Mouse (Mus musculus): ENCODE data around the gene Larp4. TPM values are rescaled to one million over a fixed set of nuclear protein-coding genes. Genes with fewer than 3 reads are reported as not detected.

Larp4 gene
- total and polyA plus RNA-seq, 2 experiments from 2014 or later = 21.2 to 62.1 TPM

DNA sequence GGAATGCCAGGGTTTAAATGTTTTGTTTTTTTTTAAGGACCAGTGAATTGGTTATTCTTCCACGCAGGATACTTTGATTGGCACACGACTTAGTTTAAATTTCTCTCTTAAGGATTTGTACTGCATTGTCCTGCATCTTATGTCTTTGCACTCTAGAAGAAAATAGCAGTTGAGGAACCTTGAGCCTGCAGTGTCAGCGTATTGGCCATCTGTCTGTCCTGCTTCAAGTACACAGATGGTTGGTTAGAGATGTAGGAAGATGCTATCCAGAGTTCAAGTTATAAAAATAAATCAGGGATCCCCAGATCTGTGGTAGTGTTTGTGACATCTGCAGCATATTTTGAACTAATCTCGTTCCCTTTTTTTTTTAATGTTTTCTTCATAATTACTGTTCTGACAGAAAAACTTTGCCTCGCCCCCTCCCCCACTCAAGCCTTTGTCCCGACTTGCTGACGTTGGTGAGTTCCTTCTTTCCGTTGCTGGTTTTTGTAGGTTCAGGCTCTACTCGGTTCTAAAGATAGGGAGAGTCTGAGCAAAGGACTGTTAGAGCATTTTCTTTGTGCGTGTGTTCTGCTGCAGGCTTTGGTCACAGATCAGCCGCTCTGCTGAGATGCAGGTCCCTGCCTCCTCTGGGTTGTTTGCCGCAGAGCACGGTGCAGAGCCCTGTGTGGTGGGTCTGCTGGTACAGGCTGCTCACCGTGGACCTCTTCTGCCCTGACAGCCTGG is 70.8 kb downstream of the Larp4 start:
- ATAC-seq (no peak), DNase-seq (ENCODE audit: low spot score) (peak; percentile 34)
- TF ChIP-seq CTCF (IDR thresholded peaks at IDR 0.05; ENCODE audit: low read depth) = no peak
- Histone ChIP-seq H3K4me2 (ENCODE audit: low read depth, low read length) (peak overlapping the region; percentile 79), H3K4me3 (ENCODE audit: low read length) (peak overlapping the region; percentile 98), H3K27ac (no peak overlapping the region), H3K4me1 (ENCODE audit: insufficient read depth, low read length) (peaks cover 25% of the 10 kb centered on the region), H3K9ac (replicated peaks; ENCODE audit: low read length) (peak overlapping the region; percentile 99; the same call in 1 of the 2 replicates), H3K9me3 (ENCODE audit: low read length) (no peaks in the 10 kb centered on the region), H3K27me3 (ENCODE audit: insufficient read depth, low read length) (no peaks in the 10 kb centered on the region), H3K36me3 (ENCODE audit: insufficient read depth, low read length) (no peaks in the 10 kb centered on the region)
- 15% methylated on average over 14 of the region's 14 CpGs for WGBS

DNA sequence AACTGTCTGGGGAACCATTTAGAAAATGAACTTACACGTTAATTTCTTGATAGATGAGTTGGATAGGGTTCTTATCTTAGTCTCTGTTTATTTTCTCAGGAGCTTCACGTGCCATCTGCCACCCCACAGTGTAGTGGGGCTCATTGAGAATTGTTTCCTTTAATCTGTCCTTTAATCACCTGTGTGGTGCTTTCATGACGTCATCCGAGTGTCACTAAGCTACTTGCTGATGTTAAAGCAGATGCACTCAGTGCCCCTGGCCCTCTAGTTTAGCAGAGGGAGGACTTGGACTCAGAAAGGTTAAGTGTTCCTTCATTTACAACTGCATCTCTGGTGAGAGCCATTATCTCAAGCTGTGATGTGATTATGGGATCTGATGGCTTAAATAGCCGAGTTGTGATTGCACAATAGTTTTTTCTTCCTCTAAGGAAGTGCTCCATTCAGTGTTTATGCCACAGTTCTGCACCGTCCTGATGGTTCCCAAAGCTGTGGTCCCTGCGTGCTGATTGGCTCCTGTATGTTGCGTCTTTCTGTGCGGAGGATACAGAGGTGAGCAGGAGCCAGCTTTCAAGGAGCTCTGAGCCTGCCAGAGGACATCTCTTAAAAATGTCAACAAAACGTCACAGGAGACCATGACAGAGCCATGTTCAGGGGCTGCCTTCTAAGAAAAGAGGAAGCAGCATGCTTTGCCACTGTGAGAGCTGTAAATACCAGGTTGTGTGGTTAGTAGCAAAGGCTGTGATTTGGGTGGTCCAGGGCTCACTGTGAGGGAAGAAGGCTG is 71.6 kb downstream of the Larp4 start:
- Histone ChIP-seq H3K9me3 (ENCODE audit: low read length) (no peaks in the 10 kb centered on the region), H3K36me3 (ENCODE audit: insufficient read depth, low read length) (no peaks in the 10 kb centered on the region), H3K27ac (no peak overlapping the region), H3K9ac (replicated peaks; ENCODE audit: low read length) (peak overlapping the region; percentile 99; the same call in 1 of the 2 replicates), H3K4me1 (ENCODE audit: insufficient read depth, low read length) (peaks cover 25% of the 10 kb centered on the region), H3K4me2 (ENCODE audit: low read depth, low read length) (peak overlapping the region; percentile 79), H3K27me3 (ENCODE audit: insufficient read depth, low read length) (no peaks in the 10 kb centered on the region), H3K4me3 (ENCODE audit: low read length) (peak overlapping the region; percentile 98)
- no peak for ATAC-seq
- no peak for TF ChIP-seq CTCF (IDR thresholded peaks at IDR 0.05; ENCODE audit: low read depth)
- DNase-seq (ENCODE audit: low spot score) = peak; percentile 27
- WGBS = 31% methylated on average over 10 of the region's 10 CpGs

DNA sequence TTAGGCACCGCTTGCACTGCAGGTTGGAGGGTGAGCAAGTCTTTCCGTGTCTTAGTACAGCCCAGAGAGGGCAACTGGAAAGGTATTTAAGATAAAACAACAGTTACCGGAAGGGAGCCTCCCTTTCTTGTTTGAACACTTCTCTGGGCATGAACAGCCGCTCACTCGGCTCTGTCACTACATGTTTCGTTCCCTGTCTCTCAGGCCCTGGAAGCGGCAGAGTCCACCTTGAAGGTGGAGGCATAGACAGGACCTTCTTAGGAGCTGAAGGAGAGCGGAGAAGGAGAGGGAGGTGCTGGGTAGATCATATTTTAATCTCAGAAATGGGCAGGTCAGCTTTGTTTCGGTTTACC is 72.2 kb downstream of the Larp4 start:
- no peak for TF ChIP-seq CTCF (IDR thresholded peaks at IDR 0.05; ENCODE audit: low read depth)
- H3K9ac ChIP-seq (replicated peaks; ENCODE audit: low read length) = no peak overlapping the region
- H3K36me3 ChIP-seq (ENCODE audit: insufficient read depth, low read length) = no peaks in the 10 kb centered on the region
- no peaks in the 10 kb centered on the region for H3K27me3 ChIP-seq (ENCODE audit: insufficient read depth, low read length)
- H3K9me3 ChIP-seq (ENCODE audit: low read length) = no peaks in the 10 kb centered on the region
- H3K4me3 ChIP-seq (ENCODE audit: low read length) = no peak overlapping the region
- peak overlapping the region; percentile 79 for H3K4me2 ChIP-seq (ENCODE audit: low read depth, low read length)
- no peak for ATAC-seq
- no peak overlapping the region for H3K27ac ChIP-seq
- DNase-seq (ENCODE audit: low spot score) = no peak
- 70% methylated on average over 9 of the region's 9 CpGs for WGBS
- peaks cover 25% of the 10 kb centered on the region for H3K4me1 ChIP-seq (ENCODE audit: insufficient read depth, low read length)

DNA sequence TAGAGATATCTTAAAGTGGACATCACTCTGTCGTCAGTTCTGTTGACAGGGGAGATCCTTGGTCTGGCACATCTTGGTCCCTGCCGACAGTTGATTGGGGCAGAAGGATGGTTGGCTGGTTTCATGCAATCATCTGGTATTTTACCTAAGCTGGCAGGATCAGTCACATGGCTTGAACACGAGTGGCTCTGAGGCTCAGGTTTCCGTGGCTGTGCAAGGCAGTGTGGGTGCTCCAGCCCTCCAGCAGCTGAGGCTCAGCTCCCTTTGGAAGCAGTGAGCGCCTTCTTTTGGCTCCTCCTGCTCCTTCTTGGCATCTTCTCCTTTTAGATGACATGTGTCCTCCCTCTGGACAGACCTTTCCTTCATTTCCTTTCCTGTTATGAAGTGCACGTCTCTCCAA is 75.7 kb downstream of the Larp4 start:
- Histone ChIP-seq H3K4me1 (ENCODE audit: insufficient read depth, low read length) (peaks cover 19% of the 10 kb centered on the region), H3K27me3 (ENCODE audit: insufficient read depth, low read length) (no peaks in the 10 kb centered on the region), H3K4me3 (ENCODE audit: low read length) (no peak overlapping the region), H3K9me3 (ENCODE audit: low read length) (no peaks in the 10 kb centered on the region), H3K27ac (no peak overlapping the region), H3K36me3 (ENCODE audit: insufficient read depth, low read length) (no peaks in the 10 kb centered on the region), H3K4me2 (ENCODE audit: low read depth, low read length) (no peak overlapping the region), H3K9ac (replicated peaks; ENCODE audit: low read length) (no peak overlapping the region)
- no peak for TF ChIP-seq CTCF (IDR thresholded peaks at IDR 0.05; ENCODE audit: low read depth)
- DNase-seq (ENCODE audit: low spot score) (no peak), ATAC-seq (no peak)
- 42% methylated on average over 6 of the region's 6 CpGs for WGBS

DNA sequence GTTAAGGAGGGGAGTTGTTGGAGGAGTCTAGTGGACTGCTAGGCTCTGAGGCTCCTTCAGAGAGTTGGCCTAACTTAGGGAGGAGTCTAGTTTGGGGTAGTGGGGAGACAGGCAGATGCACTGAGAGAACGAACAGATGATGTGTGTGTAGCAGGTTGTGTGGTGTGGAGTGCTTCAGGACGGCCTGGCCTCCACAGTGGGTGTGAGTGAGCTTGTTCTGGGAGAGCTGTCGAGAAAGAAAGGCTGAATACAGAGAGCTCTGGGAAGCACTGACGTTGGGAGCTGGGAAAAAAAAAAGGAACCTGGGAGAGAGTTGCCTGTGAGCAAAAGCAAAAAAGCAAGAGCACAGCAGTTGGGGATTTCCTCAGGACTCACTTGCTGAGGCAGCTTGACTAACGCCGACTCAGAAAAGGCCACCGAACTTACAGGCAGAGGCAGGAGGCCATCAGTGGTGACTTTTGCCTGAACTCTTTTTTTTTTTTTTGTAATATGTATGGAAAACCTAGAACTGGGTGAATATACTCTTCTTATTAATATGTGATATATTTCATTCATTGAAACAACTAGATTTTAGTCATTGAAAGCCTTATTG is 79.7 kb downstream of the Larp4 start:
- ATAC-seq (no peak), DNase-seq (ENCODE audit: low spot score) (no peak)
- H3K9ac ChIP-seq (replicated peaks; ENCODE audit: low read length) = no peak overlapping the region
- H3K4me1 ChIP-seq (ENCODE audit: insufficient read depth, low read length) = 0 out of 2 replicates have a peak, but pooled peaks cover 3% of the 10 kb centered on the region
- no peak overlapping the region for H3K27ac ChIP-seq
- 63% methylated on average over 7 of the region's 7 CpGs for WGBS
- no peaks in the 10 kb centered on the region for H3K27me3 ChIP-seq (ENCODE audit: insufficient read depth, low read length)
- H3K9me3 ChIP-seq (ENCODE audit: low read length) = no peaks in the 10 kb centered on the region
- H3K4me3 ChIP-seq (ENCODE audit: low read length) = no peak overlapping the region
- H3K36me3 ChIP-seq (ENCODE audit: insufficient read depth, low read length) = no peaks in the 10 kb centered on the region
- no peak for TF ChIP-seq CTCF (IDR thresholded peaks at IDR 0.05; ENCODE audit: low read depth)
- no peak overlapping the region for H3K4me2 ChIP-seq (ENCODE audit: low read depth, low read length)

DNA sequence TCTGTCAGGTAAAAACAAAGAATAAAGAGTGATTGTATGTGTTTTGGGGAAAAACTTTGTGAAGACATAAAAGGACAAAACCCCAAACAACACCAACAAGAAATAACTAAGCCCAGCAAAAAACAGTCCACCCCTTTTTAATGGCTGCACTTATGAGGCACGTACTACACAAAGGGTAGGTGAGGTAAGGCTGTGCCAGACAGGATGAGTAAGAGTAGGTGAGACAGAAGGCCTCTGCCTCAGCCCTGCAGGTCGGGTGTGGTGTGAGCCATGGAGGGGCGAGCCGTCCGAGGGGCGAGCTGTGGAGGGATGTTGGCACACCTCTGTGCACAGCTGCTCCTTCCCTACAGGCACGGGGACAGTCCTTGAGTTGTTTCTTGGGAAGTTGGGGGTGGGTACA is 81.1 kb downstream of the Larp4 start:
- Histone ChIP-seq H3K9ac (replicated peaks; ENCODE audit: low read length) (no peak overlapping the region), H3K4me3 (ENCODE audit: low read length) (no peak overlapping the region), H3K4me1 (ENCODE audit: insufficient read depth, low read length) (no peaks in the 10 kb centered on the region), H3K27ac (no peak overlapping the region), H3K9me3 (ENCODE audit: low read length) (no peaks in the 10 kb centered on the region), H3K36me3 (ENCODE audit: insufficient read depth, low read length) (no peaks in the 10 kb centered on the region), H3K4me2 (ENCODE audit: low read depth, low read length) (no peak overlapping the region), H3K27me3 (ENCODE audit: insufficient read depth, low read length) (no peaks in the 10 kb centered on the region)
- no peak for DNase-seq (ENCODE audit: low spot score)
- WGBS = 78% methylated on average over 7 of the region's 7 CpGs
- no peak for ATAC-seq
- TF ChIP-seq CTCF (IDR thresholded peaks at IDR 0.05; ENCODE audit: low read depth) = no peak
